Mouse (Mus musculus) Patski (cell line): ENCODE measurements around the gene Psmf1. TPM values are rescaled to one million over a fixed set of nuclear protein-coding genes. Genes with fewer than 3 reads are reported as not detected.

Source experiments
- ATAC-seq: fragments of 100-300 bp; one replicate; pipeline ENCODE4 v1.8.0; 2021
- CTCF ChIA-PET: fragments of 350-600 bp; sonication (Branson Sonifier 250); formaldehyde crosslinking; loops from one replicate; lab custom pipeline; 2022; ENCODE audit warnings: inconsistent platforms; lab: Charles Lee
- POLR2A ChIA-PET: fragments of 350-600 bp; sonication (Branson Sonifier 250); formaldehyde crosslinking; loops from one replicate; lab custom pipeline; 2022; ENCODE audit warnings: antibody characterized with exemption, inconsistent platforms; lab: Charles Lee
- DNase-seq: peaks from one replicate; pipeline ENCODE4 v3.0.0-alpha.2; 2011; ENCODE audit warnings: low read depth, low spot score
- H3K27me3 ChIP-seq: fragments of 371-371 bp; one replicate; pipeline ENCODE4 v1.5.1; 2021
- CTCF ChIP-seq: fragments of 100-300 bp; IDR thresholded peaks from one replicate; pipeline ENCODE4 v1.5.1; 2021
- in situ Hi-C: fragments of 300-500 bp; cut with MboI; formaldehyde crosslinking; loops from 3 replicates; pipeline ENCODE4 v1.11.1; 2018; ENCODE audit warnings: low pct_unique_long_range_greater_than_20kb, mixed read lengths
- polyA plus RNA-seq: library from polyadenylated mRNA; unstranded; gene quantifications from one replicate; pipeline ENCODE4 v1.2.3, GENCODE M21; 2021

Gene Psmf1
- polyA plus RNA-seq, 1 experiment from 2014 or later = 35.1 TPM

GRCm38 (mm10) chr2:151735422-151735821 lies 8.6 kb downstream of the Psmf1 start:
- DNase-seq = no peak
- no peak for TF ChIP-seq CTCF
- CTCF ChIA-PET = no interaction called here
- no peak for ATAC-seq
- POLR2A ChIA-PET = no interaction called here
- in situ Hi-C loops = no loop called here
- H3K27me3 ChIP-seq = no peaks in the 10 kb centered on the region

GRCm38 (mm10) chr2:151733151-151733865 lies 10.7 kb downstream of the Psmf1 start:
- no peak for TF ChIP-seq CTCF
- no peaks in the 10 kb centered on the region for H3K27me3 ChIP-seq
- ChIA-PET CTCF (no interaction called here), POLR2A (no interaction called here)
- ATAC-seq (no peak), DNase-seq (no peak)
- in situ Hi-C loops = no loop called here

GRCm38 (mm10) chr2:151724094-151724493 lies 19.9 kb downstream of the Psmf1 start:
- ChIA-PET CTCF (no interaction called here), POLR2A (no interaction called here)
- no peak for TF ChIP-seq CTCF
- in situ Hi-C loops = no loop called here
- no peak for DNase-seq
- no peaks in the 10 kb centered on the region for H3K27me3 ChIP-seq
- no peak for ATAC-seq

- ATAC-seq = no peak
- DNase-seq = no peak
- CTCF ChIA-PET = no interaction called here
- in situ Hi-C loops = no loop called here
- TF ChIP-seq CTCF = no peak
- POLR2A ChIA-PET = no interaction called here
- no peaks in the 10 kb centered on the region for H3K27me3 ChIP-seq
Measured at GRCm38 (mm10) chr2:151716318-151717055, 27.5 kb downstream of the Psmf1 start.

GRCm38 (mm10) chr2:151715526-151715925 lies 28.5 kb downstream of the Psmf1 start:
- no peaks in the 10 kb centered on the region for H3K27me3 ChIP-seq
- ChIA-PET POLR2A (no interaction called here), CTCF (no interaction called here)
- in situ Hi-C loops = no loop called here
- TF ChIP-seq CTCF = no peak
- ATAC-seq = no peak
- DNase-seq = no peak

GRCm38 (mm10) chr2:151712647-151713046 lies 31.3 kb downstream of the Psmf1 start:
- TF ChIP-seq CTCF = no peak
- DNase-seq (peak; percentile 2), ATAC-seq (peak; percentile 31)
- in situ Hi-C loops = no loop called here
- ChIA-PET POLR2A (no interaction called here), CTCF (interaction anchor here (0.7 to 1.0 kb wide), 2 partner anchors 14 to 15 kb away, joined by 3 to 5 read pairs; no protein-coding TSS in a partner anchor)
- no peaks in the 10 kb centered on the region for H3K27me3 ChIP-seq

GRCm38 (mm10) chr2:151702851-151703190 lies 41.2 kb downstream of the Psmf1 start:
- CTCF ChIA-PET = interaction anchor here (1.6 kb wide), 1 partner anchor 9 kb away, joined by 3 read pairs; no protein-coding TSS in a partner anchor
- DNase-seq (no peak), ATAC-seq (peak; percentile 47)
- in situ Hi-C loops = no loop called here
- peaks cover 29% of the 10 kb centered on the region for H3K27me3 ChIP-seq
- TF ChIP-seq CTCF = no peak
- POLR2A ChIA-PET = no interaction called here

- POLR2A ChIA-PET = no interaction called here
- in situ Hi-C loops = no loop called here
- peaks cover 29% of the 10 kb centered on the region for H3K27me3 ChIP-seq
- no peak for DNase-seq
- no peak for TF ChIP-seq CTCF
- CTCF ChIA-PET = interaction anchor here (1.6 kb wide), 1 partner anchor 8 kb away, joined by 3 read pairs; no protein-coding TSS in a partner anchor
- ATAC-seq = peak; percentile 66
Measured at GRCm38 (mm10) chr2:151702146-151702850, 41.7 kb downstream of the Psmf1 start.

GRCm38 (mm10) chr2:151701231-151702145 lies 42.5 kb downstream of the Psmf1 start, which contains the start of gene Tmem74b:
Tmem74b (plus strand) TSS chr2:151702008.
- CTCF ChIA-PET = no interaction called here
- peaks cover 37% of the 10 kb centered on the region for H3K27me3 ChIP-seq
- POLR2A ChIA-PET = no interaction called here
- TF ChIP-seq CTCF = no peak
- DNase-seq (no peak), ATAC-seq (no peak)
- in situ Hi-C loops = no loop called here

- peaks cover 47% of the 10 kb centered on the region for H3K27me3 ChIP-seq
- no peak for TF ChIP-seq CTCF
- ChIA-PET CTCF (interaction anchor here (0.8 to 1.7 kb wide), 3 partner anchors 10 to 201 kb away, joined by 3 to 5 read pairs (median 3); no protein-coding TSS in a partner anchor), POLR2A (no interaction called here)
- in situ Hi-C loops = loop anchor here (5.0 to 10.0 kb wide), 2 partner anchors 108 to 186 kb away; partner anchors contain the start of gene Sdcbp2
- no peak for DNase-seq
- no peak for ATAC-seq
Measured at GRCm38 (mm10) chr2:151682976-151683375, 61.0 kb downstream of the Psmf1 start.
